Mouse (Mus musculus) retina, adult 2 months (tissue): ENCODE measurements around the gene Bpifb5.
"Not testable (repeated sequence)": the region's sequence is repeated elsewhere in the genome, so short reads cannot be mapped to it uniquely, and the experiment has no call there.

Experiments
- DNase-seq: peaks from one replicate; pipeline ENCODE4 v3.0.0-alpha.2; 2012; ENCODE audit warnings: low read depth, low spot score

Bpifb5 gene

DNA sequence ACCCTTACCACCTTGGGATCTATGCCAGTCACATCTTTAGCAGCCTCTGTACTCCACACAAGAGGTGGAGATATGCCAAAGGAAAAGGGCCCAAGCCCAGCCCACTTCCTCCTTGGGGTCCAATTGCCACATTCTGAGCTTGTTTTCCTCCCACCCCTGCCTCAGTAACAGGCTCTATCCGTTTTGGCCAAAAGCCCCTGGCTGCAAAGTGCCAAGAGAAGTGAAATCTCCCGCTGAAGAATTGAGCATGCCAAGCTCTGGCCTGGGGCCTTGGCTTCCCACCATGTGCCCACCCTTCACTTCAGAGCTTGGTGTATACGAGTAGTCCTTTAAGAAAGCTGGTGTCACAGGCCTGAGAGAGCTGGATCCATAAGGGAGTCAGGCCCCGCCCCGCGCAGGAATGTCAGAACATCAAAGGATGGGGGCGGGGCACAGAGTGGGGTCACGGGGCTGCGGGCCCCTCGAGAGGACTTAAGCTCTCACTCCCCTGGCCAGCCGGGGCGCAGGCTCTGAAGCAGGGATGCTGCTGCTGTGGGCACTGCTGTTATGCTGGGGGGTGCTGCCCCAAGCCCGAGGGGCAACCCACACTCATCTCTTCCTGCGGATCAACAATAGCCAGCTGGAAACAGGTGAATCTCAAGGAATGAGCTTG is at the start of gene Bpifb5:
Gene Bpifb5 (plus strand): TSS at position 478 of the 652 bp plus-strand sequence.
- DNase-seq = no peak

DNA sequence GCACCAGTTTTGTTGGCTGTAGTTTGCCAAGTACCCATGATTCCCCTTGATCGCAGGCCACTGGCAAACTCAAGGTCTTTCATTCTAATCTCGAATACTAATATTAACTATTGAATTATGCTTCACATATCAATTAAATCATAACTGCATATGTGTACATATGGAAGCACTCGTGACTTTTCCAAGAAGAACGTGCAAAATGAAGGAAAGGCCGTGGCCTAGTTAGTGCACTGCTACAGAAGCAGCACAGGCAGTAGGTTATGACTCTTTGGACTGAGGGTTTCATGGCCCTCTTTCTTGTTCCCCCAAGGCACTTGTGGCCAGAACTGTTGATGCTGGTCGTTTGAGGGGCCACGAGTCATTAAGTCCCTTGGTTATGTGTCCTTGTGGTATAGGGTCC is 41.6 kb upstream of the Bpifb5 start:
- DNase-seq = not testable (repeated sequence)

DNA sequence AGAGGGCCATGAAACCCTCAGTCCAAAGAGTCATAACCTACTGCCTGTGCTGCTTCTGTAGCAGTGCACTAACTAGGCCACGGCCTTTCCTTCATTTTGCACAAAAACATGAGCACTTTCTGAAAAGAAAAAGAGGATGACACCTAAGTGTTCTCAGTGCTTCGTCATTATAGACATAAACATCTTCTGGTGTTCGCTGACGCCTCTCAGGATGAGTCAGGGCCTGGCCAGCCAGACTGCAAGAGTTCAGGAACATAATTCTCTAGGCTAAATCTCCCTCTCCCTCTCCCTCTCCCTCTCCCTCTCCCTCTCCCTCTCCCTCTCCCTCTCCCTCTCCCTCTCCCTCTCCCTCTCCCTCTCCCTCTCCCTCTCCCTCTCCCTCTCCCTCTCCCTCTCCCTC is 40.5 kb upstream of the Bpifb5 start:
- not testable (repeated sequence) for DNase-seq

DNA sequence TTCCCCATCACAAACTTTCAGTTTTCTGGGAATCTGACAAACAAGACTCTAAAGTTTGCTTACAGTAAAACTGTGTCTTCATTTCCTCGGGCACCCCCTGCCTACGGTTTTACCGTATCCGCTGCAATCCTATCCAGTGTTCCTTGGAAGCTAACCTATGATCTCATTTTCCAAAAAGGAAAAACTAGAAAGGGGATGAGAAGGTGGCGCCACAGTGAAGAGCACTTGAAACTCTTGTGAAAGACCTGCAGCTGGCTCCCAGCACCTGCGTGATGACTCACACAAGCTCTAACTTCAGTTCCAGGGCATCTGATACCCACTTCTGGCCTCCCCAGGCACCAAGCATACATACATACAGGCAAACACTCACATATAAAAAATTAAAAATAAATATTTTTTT is 38.2 kb upstream of the Bpifb5 start:
- no peak for DNase-seq

- DNase-seq = no peak
Measured at GRCm38 (mm10) chr2:154185748-154186147, 37.8 kb upstream of the Bpifb5 start.

- no peak for DNase-seq
Measured at GRCm38 (mm10) chr2:154187468-154187867, 36.1 kb upstream of the Bpifb5 start.

- no peak for DNase-seq
Measured at GRCm38 (mm10) chr2:154189877-154190434, 33.6 kb upstream of the Bpifb5 start.

GRCm38 (mm10) chr2:154190546-154191258 is 32.8 kb upstream of the Bpifb5 start, which contains the start of gene Bpifb1:
Gene Bpifb1 (plus strand): TSS chr2:154190818.
- DNase-seq = no peak

GRCm38 (mm10) chr2:154192141-154192540 is 31.4 kb upstream of the Bpifb5 start:
- no peak for DNase-seq

DNA sequence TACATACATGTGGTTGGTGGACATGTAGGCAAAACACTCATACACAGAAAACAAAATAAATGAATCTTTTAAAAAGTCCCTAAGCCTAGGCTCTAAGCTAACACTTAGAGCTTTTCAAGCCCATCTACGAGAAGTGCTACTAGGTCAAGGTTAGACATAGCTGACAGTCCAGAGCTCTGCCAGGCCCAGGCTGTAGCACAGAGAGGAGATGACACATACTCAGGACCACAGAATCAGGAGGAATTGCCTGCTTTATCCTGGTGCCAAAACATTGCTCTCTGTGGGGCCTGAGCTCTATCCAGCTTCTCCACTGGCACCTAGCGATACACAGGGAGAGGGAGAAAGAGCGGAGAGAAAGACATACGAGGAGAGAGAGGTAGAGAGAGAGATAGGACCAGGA is 30.5 kb upstream of the Bpifb5 start:
- DNase-seq = no peak

DNA sequence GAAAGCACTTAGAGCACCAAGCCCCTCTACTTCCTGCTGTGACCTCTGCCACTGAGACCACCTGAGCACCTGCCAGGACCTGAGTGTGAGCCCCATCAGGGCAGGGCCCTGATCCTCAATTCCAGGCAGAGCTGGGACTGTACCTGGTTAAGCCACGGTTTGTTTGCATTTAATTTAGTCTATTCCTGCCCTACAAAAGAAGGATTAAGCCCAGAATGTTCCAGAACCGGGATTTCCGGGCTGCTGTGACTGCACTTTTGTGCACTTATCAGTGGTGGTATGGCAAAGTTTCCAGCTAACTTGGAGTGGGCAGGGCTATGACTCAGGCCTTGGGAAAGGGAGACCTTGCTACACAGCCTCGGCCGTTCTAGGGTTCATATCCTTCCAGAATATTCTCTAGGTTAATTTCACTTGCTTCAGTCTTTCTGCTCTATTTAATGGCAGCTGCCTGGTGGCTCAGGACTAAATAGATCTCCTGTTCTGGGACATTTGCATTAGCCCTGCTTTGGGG is 29.5 kb upstream of the Bpifb5 start:
- DNase-seq = no peak

GRCm38 (mm10) chr2:154197036-154197435 is 26.5 kb upstream of the Bpifb5 start:
- DNase-seq = no peak

DNA sequence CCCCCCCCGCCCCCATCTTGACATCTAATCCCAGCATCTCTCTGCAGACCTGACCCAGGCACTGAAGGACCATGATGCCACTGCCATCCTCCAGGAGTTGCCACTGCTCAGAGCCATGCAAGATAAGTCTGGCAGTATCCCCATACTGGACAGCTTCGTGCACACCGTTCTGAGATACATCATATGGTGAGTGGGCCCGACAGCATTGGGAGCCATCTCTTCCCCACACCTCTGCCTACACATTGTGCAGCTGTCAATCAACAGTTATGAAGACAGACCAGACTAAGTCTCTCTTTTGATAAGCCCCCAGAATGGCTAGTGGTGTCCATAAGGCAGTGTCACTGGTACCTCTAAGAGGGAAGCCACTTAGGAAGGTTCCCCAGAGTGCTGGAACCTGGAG is 18.9 kb upstream of the Bpifb5 start:
- no peak for DNase-seq

GRCm38 (mm10) chr2:154206908-154207307 is 16.6 kb upstream of the Bpifb5 start:
- DNase-seq = no peak

- no peak for DNase-seq
Measured at GRCm38 (mm10) chr2:154209112-154209511, 14.4 kb upstream of the Bpifb5 start.

DNA sequence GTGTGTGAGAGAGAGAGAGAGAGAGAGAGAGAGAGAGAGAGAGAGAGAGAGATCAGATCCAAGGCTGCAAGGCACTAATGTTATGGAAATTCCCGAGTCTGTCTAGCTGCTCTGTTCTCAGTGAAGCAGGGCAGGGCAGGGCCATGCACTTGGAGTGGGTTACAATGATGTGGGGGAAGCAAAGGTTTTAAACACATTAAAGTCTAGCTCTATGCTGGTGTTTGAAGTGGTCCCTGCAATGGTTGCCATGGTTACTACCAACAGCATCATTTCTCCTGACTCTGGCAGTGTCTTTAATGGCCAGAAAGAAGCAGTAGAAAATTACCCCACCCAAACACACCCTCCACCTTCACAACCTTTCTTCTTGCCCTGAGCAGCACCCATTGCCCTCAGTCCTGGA is 12.4 kb upstream of the Bpifb5 start:
- DNase-seq = no peak

- no peak for DNase-seq
Measured at GRCm38 (mm10) chr2:154211881-154212280, 11.7 kb upstream of the Bpifb5 start.

DNA sequence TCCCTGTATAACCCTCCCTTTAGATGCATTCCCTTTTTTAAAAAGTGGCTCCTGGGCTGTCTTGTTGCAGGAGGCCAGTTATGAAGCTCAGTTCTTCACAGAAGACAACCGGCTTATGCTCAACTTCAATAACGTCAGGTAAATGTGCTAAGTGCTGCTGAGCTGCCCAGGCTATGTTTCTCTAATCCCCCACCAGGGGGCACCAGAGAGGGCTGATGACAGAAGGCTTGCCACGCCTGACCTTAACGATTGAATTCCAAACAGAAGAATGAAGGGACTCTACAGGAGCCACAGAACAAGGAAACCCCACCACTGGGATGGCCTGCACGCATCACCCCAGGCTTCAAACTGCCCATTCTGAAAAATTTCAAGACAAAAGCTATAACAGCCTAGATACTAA is 8.4 kb upstream of the Bpifb5 start:
- DNase-seq = peak; percentile 56

GRCm38 (mm10) chr2:154219950-154220349 is 3.6 kb upstream of the Bpifb5 start:
- DNase-seq = no peak

DNA sequence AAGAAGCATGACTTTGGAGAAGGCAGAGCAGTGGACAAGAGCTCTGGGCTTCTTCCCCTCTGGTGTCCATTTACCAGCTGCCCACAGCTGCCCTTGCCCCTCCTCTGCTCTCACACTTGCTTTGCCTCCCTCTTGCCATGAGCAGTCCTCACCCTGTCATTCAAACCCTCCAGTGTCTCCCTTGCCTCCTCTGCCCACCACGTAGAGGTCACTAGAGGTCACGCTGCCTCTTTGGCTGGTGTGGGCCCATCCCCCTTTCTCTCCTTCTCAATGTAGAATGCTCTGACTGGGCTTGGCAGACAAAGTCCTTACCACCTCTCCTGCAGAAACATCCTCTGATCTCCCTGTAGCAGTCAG is 353 bp downstream of the Bpifb5 start:
- no peak for DNase-seq

- DNase-seq = no peak
Measured at GRCm38 (mm10) chr2:154226991-154227390, 3.4 kb downstream of the Bpifb5 start.

GRCm38 (mm10) chr2:154227830-154228229 is 4.3 kb downstream of the Bpifb5 start:
- no peak for DNase-seq

- DNase-seq = no peak
Measured at GRCm38 (mm10) chr2:154233426-154233825, 9.9 kb downstream of the Bpifb5 start.
